Mouse (Mus musculus): ENCODE results near the gene Rasgrf1.

- no peak for TF ChIP-seq CTCF (IDR thresholded peaks at IDR 0.05; ENCODE audit: control insufficient read depth, insufficient read depth, insufficient read length)
- no peak for TF ChIP-seq USF1 (IDR thresholded peaks at IDR 0.05; ENCODE audit: low read depth)
- TF ChIP-seq CEBPB (IDR thresholded peaks at IDR 0.05; ENCODE audit: low read depth): no peak
- TF ChIP-seq MYOG (IDR thresholded peaks at IDR 0.05; ENCODE audit: control insufficient read depth, extremely low read depth, insufficient read length): no peak
- no peak for TF ChIP-seq MAX (IDR thresholded peaks at IDR 0.05)
These were observed 58.0 kb downstream of the Rasgrf1 start for GRCm38 (mm10) chr9:89967716-89968115.
